Mouse (Mus musculus) heart, embryonic 11.5 days (tissue): ENCODE data around the gene Ctrc. TPM values are rescaled to one million over a fixed set of nuclear protein-coding genes. Genes with fewer than 3 reads are reported as not detected.

Source experiments
- ATAC-seq: fragments of 200-750 bp; cut with Nextera tagmentation; replicated peaks from 2 replicates; pipeline ENCODE4 v1.8.0; 2017; ENCODE audit warnings: moderate library complexity; ENCODE audit not compliant: insufficient number of reproducible peaks, low FRiP score, low TSS enrichment
- H3K27ac ChIP-seq: fragments of 300-500 bp; sonication (generic); 2 replicates; pipeline ENCODE4 v1.5.1; 2014; ENCODE audit warnings: mild to moderate bottlenecking, low read depth, low read length
- H3K27me3 ChIP-seq: fragments of 300-500 bp; sonication (generic); 2 replicates; pipeline ENCODE4 v1.6.1; 2014; ENCODE audit warnings: mild to moderate bottlenecking, low read length, mixed read lengths; ENCODE audit not compliant: control insufficient read depth, insufficient read depth
- H3K36me3 ChIP-seq: fragments of 300-500 bp; sonication (generic); 2 replicates; pipeline ENCODE4 v1.6.1; 2014; ENCODE audit warnings: mild to moderate bottlenecking, low read length, moderate library complexity, mixed read lengths; ENCODE audit not compliant: control insufficient read depth, insufficient read depth
- H3K4me1 ChIP-seq: fragments of 300-500 bp; sonication (generic); 2 replicates; pipeline ENCODE4 v1.6.1; 2014; ENCODE audit warnings: low read length; ENCODE audit not compliant: control insufficient read depth, insufficient read depth
- H3K4me2 ChIP-seq: fragments of 300-500 bp; sonication (generic); 2 replicates; pipeline ENCODE4 v1.6.1; 2014; ENCODE audit warnings: mild to moderate bottlenecking, moderate library complexity
- H3K4me3 ChIP-seq: fragments of 300-500 bp; sonication (generic); 2 replicates; pipeline ENCODE4 v1.5.1; 2014; ENCODE audit warnings: low read depth, low read length
- H3K9ac ChIP-seq: fragments of 300-500 bp; sonication (generic); 2 replicates; pipeline ENCODE4 v1.6.1; 2014; ENCODE audit warnings: mild to moderate bottlenecking, low read depth, low read length, moderate library complexity
- H3K9me3 ChIP-seq: fragments of 300-500 bp; sonication (generic); replicated peaks from 2 replicates; pipeline ENCODE4 v1.6.1; 2016; ENCODE audit warnings: low read length; ENCODE audit not compliant: control insufficient read depth
- WGBS: fragments of 180-500 bp; shearing (Covaris S2); extraction: QIAGEN DNeasy Blood & Tissue Kit; methylation state at CpG from one replicate; pipeline ENCODE4 v1.1.7; 2014; ENCODE audit not compliant: insufficient replicate concordance; 5-methylcytosine and 5-hydroxymethylcytosine counted together
- polyA plus RNA-seq: library from polyadenylated mRNA; unstranded; fragments of >200 nt; fragmentation: Nextera tagmentation; extraction: Ambion mirVana; gene quantifications from 2 replicates; pipeline ENCODE4 v1.2.1, GENCODE M21; 2014

Ctrc gene
- polyA plus RNA-seq, 1 experiment from 2014 or later, result not detected

GRCm38 (mm10) chr4:141809850-141810464 is 36.2 kb downstream of the Ctrc start:
- Histone ChIP-seq H3K4me1 (no peaks in the 10 kb centered on the region), H3K4me2 (no peak overlapping the region), H3K27ac (no peak overlapping the region), H3K36me3 (peaks cover 43% of the 10 kb centered on the region), H3K9me3 (no peaks in the 10 kb centered on the region), H3K9ac (no peak overlapping the region), H3K4me3 (no peak overlapping the region), H3K27me3 (no peaks in the 10 kb centered on the region)
- ATAC-seq, result no peak
- WGBS, result 75% methylated on average over 8 of the region's 8 CpGs

- 91% methylated on average over 8 of the region's 8 CpGs for WGBS
- H3K4me3 ChIP-seq, result no peak overlapping the region
- no peaks in the 10 kb centered on the region for H3K27me3 ChIP-seq
- no peak overlapping the region for H3K4me2 ChIP-seq
- H3K36me3 ChIP-seq, result peaks cover 39% of the 10 kb centered on the region
- no peaks in the 10 kb centered on the region for H3K9me3 ChIP-seq
- H3K4me1 ChIP-seq, result no peaks in the 10 kb centered on the region
- no peak overlapping the region for H3K9ac ChIP-seq
- no peak for ATAC-seq
- no peak overlapping the region for H3K27ac ChIP-seq
These were observed 40.3 kb downstream of the Ctrc start for GRCm38 (mm10) chr4:141805886-141806285.

- H3K4me1 ChIP-seq, result no peaks in the 10 kb centered on the region
- no peak overlapping the region for H3K27ac ChIP-seq
- WGBS, result 82% methylated on average over 4 of the region's 4 CpGs
- H3K36me3 ChIP-seq, result peaks cover 31% of the 10 kb centered on the region
- H3K27me3 ChIP-seq, result no peaks in the 10 kb centered on the region
- H3K4me2 ChIP-seq, result no peak overlapping the region
- no peak for ATAC-seq
- H3K9me3 ChIP-seq, result no peaks in the 10 kb centered on the region
- no peak overlapping the region for H3K9ac ChIP-seq
- no peak overlapping the region for H3K4me3 ChIP-seq
These were observed 42.1 kb downstream of the Ctrc start for GRCm38 (mm10) chr4:141804105-141804504.

GRCm38 (mm10) chr4:141797545-141797944 is 48.6 kb downstream of the Ctrc start:
- peaks cover 8% of the 10 kb centered on the region for H3K4me1 ChIP-seq
- no peak overlapping the region for H3K4me2 ChIP-seq
- no peak for ATAC-seq
- H3K27me3 ChIP-seq, result no peaks in the 10 kb centered on the region
- H3K4me3 ChIP-seq, result no peak overlapping the region
- no peak overlapping the region for H3K27ac ChIP-seq
- WGBS, result 84% methylated on average over 5 of the region's 5 CpGs
- H3K36me3 ChIP-seq, result peaks cover 5% of the 10 kb centered on the region
- no peaks in the 10 kb centered on the region for H3K9me3 ChIP-seq
- no peak overlapping the region for H3K9ac ChIP-seq

- WGBS, result 85% methylated on average over 4 of the region's 4 CpGs
These were observed 49.2 kb downstream of the Ctrc start for GRCm38 (mm10) chr4:141796954-141797353.

GRCm38 (mm10) chr4:141796356-141796755 is 49.8 kb downstream of the Ctrc start:
- H3K4me2 ChIP-seq, result no peak overlapping the region
- no peak overlapping the region for H3K9ac ChIP-seq
- no peak for ATAC-seq
- H3K4me1 ChIP-seq, result peaks cover 8% of the 10 kb centered on the region
- no peak overlapping the region for H3K27ac ChIP-seq
- peaks cover 5% of the 10 kb centered on the region for H3K36me3 ChIP-seq
- H3K27me3 ChIP-seq, result no peaks in the 10 kb centered on the region
- no peaks in the 10 kb centered on the region for H3K9me3 ChIP-seq
- WGBS, result 80% methylated on average over 7 of the region's 7 CpGs
- no peak overlapping the region for H3K4me3 ChIP-seq

More at GRCm38 (mm10) chr4:141796954-141797353, 49.2 kb downstream of the Ctrc start:
- no peak overlapping the region for H3K4me2 ChIP-seq
- no peak overlapping the region for H3K4me3 ChIP-seq
- H3K27me3 ChIP-seq, result no peaks in the 10 kb centered on the region
- H3K36me3 ChIP-seq, result peaks cover 5% of the 10 kb centered on the region
- no peak for ATAC-seq
- no peaks in the 10 kb centered on the region for H3K9me3 ChIP-seq
- no peak overlapping the region for H3K9ac ChIP-seq
- H3K4me1 ChIP-seq, result peaks cover 8% of the 10 kb centered on the region
- H3K27ac ChIP-seq, result no peak overlapping the region

- Histone ChIP-seq H3K27me3 (no peaks in the 10 kb centered on the region), H3K4me1 (peaks cover 14% of the 10 kb centered on the region), H3K36me3 (peaks cover 5% of the 10 kb centered on the region), H3K4me3 (peak overlapping the region; percentile 74), H3K9ac (peak overlapping the region; percentile 80), H3K4me2 (peak overlapping the region; percentile 63), H3K27ac (peak overlapping the region; percentile 95), H3K9me3 (no peaks in the 10 kb centered on the region)
- ATAC-seq, result no peak
- 12% methylated on average over 5 of the region's 5 CpGs for WGBS
These were observed 52.0 kb downstream of the Ctrc start for GRCm38 (mm10) chr4:141794152-141794535.

- peak within 1 kb of the TSS; percentile 63 for H3K4me2 ChIP-seq
- WGBS, result under 1% methylated on average over 78 of the region's 80 CpGs
- H3K4me3 ChIP-seq, result peak within 1 kb of the TSS; percentile 74
- H3K27me3 ChIP-seq, result no peaks in the 10 kb centered on the region
- peak; percentile 89 for ATAC-seq
- H3K4me1 ChIP-seq, result peaks cover 14% of the 10 kb centered on the region
- peak within 1 kb of the TSS; percentile 95 for H3K27ac ChIP-seq
- peaks cover 5% of the 10 kb centered on the region for H3K36me3 ChIP-seq
- H3K9ac ChIP-seq, result peak within 1 kb of the TSS; percentile 80
- no peaks in the 10 kb centered on the region for H3K9me3 ChIP-seq
These were observed 52.6 kb downstream of the Ctrc start, which contains the start of gene Casp9 for GRCm38 (mm10) chr4:141793282-141794151. Gene Casp9 (plus strand): TSS chr4:141793612.
